Mouse (Mus musculus): ENCODE data around the gene Asb6. TPM values are rescaled to one million over a fixed set of nuclear protein-coding genes. Genes with fewer than 3 reads are reported as not detected.

Asb6 gene
- total and polyA plus RNA-seq, 3 experiments = 50.1 to 54.6 TPM; not detected in 1

DNA sequence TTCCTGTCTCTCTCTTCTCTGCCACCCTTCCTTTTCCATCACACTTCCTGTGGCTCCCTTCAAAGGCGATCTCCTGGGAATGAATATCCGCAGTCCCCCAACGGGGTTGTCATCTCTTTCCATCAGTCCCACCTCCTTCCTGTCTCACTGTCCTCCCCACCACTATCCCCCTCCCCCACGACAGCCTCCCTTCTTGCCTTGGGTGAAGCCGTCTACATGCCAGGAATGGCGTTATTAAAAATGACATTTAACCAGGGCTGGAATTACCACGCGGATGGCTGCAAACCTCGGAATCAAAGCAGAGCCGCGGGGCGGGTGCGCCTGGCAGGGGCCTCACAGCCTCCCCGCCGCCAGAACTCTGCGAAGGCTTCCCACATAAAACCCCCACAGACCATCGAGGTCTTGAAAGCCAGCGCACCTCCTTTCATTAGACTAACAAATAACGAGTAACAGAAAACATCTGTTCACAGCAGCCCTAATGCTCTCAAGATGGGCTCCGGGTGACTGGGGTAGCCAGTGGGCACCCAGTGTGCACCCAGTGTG, 22.7 kb upstream of the Asb6 start:
- H3K79me2 ChIP-seq (ENCODE audit: control insufficient read depth, insufficient read depth, low read length, poor library complexity) = no peaks in the 10 kb centered on the region
- H3K9ac ChIP-seq (ENCODE audit: control insufficient read depth, low read depth, low read length, poor library complexity, severe bottlenecking) = no peak overlapping the region
- DNase-seq (ENCODE audit: low read depth, low spot score) = no peak
- H3K9me3 ChIP-seq (replicated peaks; ENCODE audit: insufficient read depth, low read length) = no peaks in the 10 kb centered on the region
- TF ChIP-seq ZC3H11A (IDR thresholded peaks at IDR 0.05; ENCODE audit: low read depth, low read length) = no peak
- no peak for TF ChIP-seq UBTF (IDR thresholded peaks at IDR 0.05; ENCODE audit: borderline replicate concordance, insufficient read depth, low read depth, low read length)
- no peak for TF ChIP-seq ELF1 (IDR thresholded peaks at IDR 0.05; ENCODE audit: low read depth, low read length)
- TF ChIP-seq RCOR1 (IDR thresholded peaks at IDR 0.05; ENCODE audit: low read depth, low read length) = no peak
- TF ChIP-seq JUND (IDR thresholded peaks at IDR 0.05; ENCODE audit: low read depth, low read length) = no peak
- no peak for TF ChIP-seq EP300 (IDR thresholded peaks at IDR 0.05; ENCODE audit: low read depth in 1 of 2, low read length in 2 of 2)
- no peak for TF ChIP-seq NRF1 (IDR thresholded peaks at IDR 0.05; ENCODE audit: insufficient read depth, low read depth, low read length, poor library complexity, severe bottlenecking)
- no peak for TF ChIP-seq GABPA (IDR thresholded peaks at IDR 0.05; ENCODE audit: low read depth, low read length)
- TF ChIP-seq MAFK (IDR thresholded peaks at IDR 0.05; ENCODE audit: borderline replicate concordance, low read depth, low read length) = no peak
- no peak for TF ChIP-seq MAZ (IDR thresholded peaks at IDR 0.05; ENCODE audit: low read depth, low read length)
- no peak for TF ChIP-seq KAT2A (conservative IDR thresholded peaks at IDR 0.05; ENCODE audit: low read depth, low read length)
- no peak for TF ChIP-seq POLR2AphosphoS5 (IDR thresholded peaks at IDR 0.05; ENCODE audit: borderline replicate concordance, low read depth, low read length)
- no peak for TF ChIP-seq CHD1 (IDR thresholded peaks at IDR 0.05; ENCODE audit: low read depth, low read length)
- peaks cover 0 to 7% of the 10 kb centered on the region in 2 experiments; a peak in 1 of 4 replicates for H3K27me3 ChIP-seq (ENCODE audit: control insufficient read depth in 1 of 2, insufficient read depth in 2 of 2, low read length in 2 of 2)
- no peak overlapping the region for H3K4me3 ChIP-seq (ENCODE audit: control insufficient read depth in 1 of 2, insufficient read depth in 1 of 2, low read depth in 2 of 2, low read length in 2 of 2)
- no peak overlapping the region for H3K27ac ChIP-seq (ENCODE audit: control insufficient read depth, low read depth, low read length)
- no peaks in the 10 kb centered on the region for H3K36me3 ChIP-seq (ENCODE audit: control insufficient read depth in 1 of 2, insufficient read depth in 2 of 2, low read length in 2 of 2)
- no peaks in the 10 kb centered on the region for H3K4me1 ChIP-seq (ENCODE audit: control insufficient read depth in 1 of 2, insufficient read depth in 2 of 2, low read length in 2 of 2)

DNA sequence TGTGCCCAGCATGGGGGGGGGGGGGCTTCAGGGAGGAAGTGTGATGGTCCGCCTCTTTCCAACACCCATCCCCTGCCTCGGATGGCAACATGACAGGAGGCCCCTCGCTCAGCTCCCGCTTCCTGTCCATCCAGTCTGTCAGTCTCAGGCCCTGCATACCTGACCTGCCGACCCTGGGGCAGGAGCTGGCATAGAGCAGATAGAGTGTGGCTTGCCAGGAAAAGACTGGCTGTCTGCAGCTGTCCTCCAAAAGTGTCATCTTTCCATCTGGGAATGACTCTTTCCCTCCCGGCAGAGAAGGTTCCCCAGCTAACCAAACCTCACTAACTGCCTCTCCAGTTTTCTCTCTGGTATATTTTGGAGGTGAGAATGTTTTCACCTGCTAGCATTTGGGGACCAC, 20.4 kb upstream of the Asb6 start:
- Histone ChIP-seq H3K9me3 (replicated peaks; ENCODE audit: insufficient read depth, low read length) (no peaks in the 10 kb centered on the region), H3K79me2 (ENCODE audit: control insufficient read depth, insufficient read depth, low read length, poor library complexity) (no peaks in the 10 kb centered on the region), H3K4me1 (ENCODE audit: control insufficient read depth in 1 of 2, insufficient read depth in 2 of 2, low read length in 2 of 2) (no peaks in the 10 kb centered on the region), H3K4me3 (ENCODE audit: control insufficient read depth in 1 of 2, insufficient read depth in 1 of 2, low read depth in 2 of 2, low read length in 2 of 2) (no peak overlapping the region), H3K36me3 (ENCODE audit: control insufficient read depth in 1 of 2, insufficient read depth in 2 of 2, low read length in 2 of 2) (no peaks in the 10 kb centered on the region), H3K27me3 (ENCODE audit: control insufficient read depth in 1 of 2, insufficient read depth in 2 of 2, low read length in 2 of 2) (peaks cover 0 to 7% of the 10 kb centered on the region in 2 experiments; a peak in 1 of 4 replicates), H3K9ac (ENCODE audit: control insufficient read depth, low read depth, low read length, poor library complexity, severe bottlenecking) (no peak overlapping the region), H3K27ac (ENCODE audit: control insufficient read depth, low read depth, low read length) (no peak overlapping the region)
- TF ChIP-seq ZNF384 (IDR thresholded peaks at IDR 0.05; ENCODE audit: low read depth, low read length) (no peak), EP300 (IDR thresholded peaks at IDR 0.05; ENCODE audit: low read depth in 1 of 2, low read length in 2 of 2) (no peak), HCFC1 (IDR thresholded peaks at IDR 0.05; ENCODE audit: low read depth, low read length) (no peak), UBTF (IDR thresholded peaks at IDR 0.05; ENCODE audit: borderline replicate concordance, insufficient read depth, low read depth, low read length) (no peak), RCOR1 (IDR thresholded peaks at IDR 0.05; ENCODE audit: low read depth, low read length) (no peak), MAFK (IDR thresholded peaks at IDR 0.05; ENCODE audit: borderline replicate concordance, low read depth, low read length) (no peak), ZC3H11A (IDR thresholded peaks at IDR 0.05; ENCODE audit: low read depth, low read length) (no peak), ZKSCAN1 (IDR thresholded peaks at IDR 0.05; ENCODE audit: low read depth, low read length) (no peak), NRF1 (IDR thresholded peaks at IDR 0.05; ENCODE audit: insufficient read depth, low read depth, low read length, poor library complexity, severe bottlenecking) (no peak), MAX (IDR thresholded peaks at IDR 0.05; ENCODE audit: low read length) (no peak), MEF2A (IDR thresholded peaks at IDR 0.05; ENCODE audit: extremely low read depth, insufficient replicate concordance, low read depth, low read length, poor library complexity, severe bottlenecking) (no peak), USF1 (IDR thresholded peaks at IDR 0.05; ENCODE audit: low read depth, low read length) (no peak), BHLHE40 (IDR thresholded peaks at IDR 0.05; ENCODE audit: borderline replicate concordance, low read depth, low read length) (no peak), ETS1 (IDR thresholded peaks at IDR 0.05; ENCODE audit: low read depth, low read length) (no peak), CHD2 (IDR thresholded peaks at IDR 0.05; ENCODE audit: low read length) (no peak), TCF12 (IDR thresholded peaks at IDR 0.05; ENCODE audit: low read depth, low read length) (no peak), E2F4 (IDR thresholded peaks at IDR 0.05; ENCODE audit: borderline replicate concordance, low read depth, low read length) (no peak), GATA1 (IDR thresholded peaks at IDR 0.05; ENCODE audit: low read depth, low read length) (no peak)
- DNase-seq (ENCODE audit: low read depth, low spot score) = no peak
